Mouse (Mus musculus): ENCODE results near the gene Spdya.
"Not testable (repeated sequence)": the region's sequence is repeated elsewhere in the genome, so short reads cannot be mapped to it uniquely, and the experiment has no call there.

Gene Spdya

DNA sequence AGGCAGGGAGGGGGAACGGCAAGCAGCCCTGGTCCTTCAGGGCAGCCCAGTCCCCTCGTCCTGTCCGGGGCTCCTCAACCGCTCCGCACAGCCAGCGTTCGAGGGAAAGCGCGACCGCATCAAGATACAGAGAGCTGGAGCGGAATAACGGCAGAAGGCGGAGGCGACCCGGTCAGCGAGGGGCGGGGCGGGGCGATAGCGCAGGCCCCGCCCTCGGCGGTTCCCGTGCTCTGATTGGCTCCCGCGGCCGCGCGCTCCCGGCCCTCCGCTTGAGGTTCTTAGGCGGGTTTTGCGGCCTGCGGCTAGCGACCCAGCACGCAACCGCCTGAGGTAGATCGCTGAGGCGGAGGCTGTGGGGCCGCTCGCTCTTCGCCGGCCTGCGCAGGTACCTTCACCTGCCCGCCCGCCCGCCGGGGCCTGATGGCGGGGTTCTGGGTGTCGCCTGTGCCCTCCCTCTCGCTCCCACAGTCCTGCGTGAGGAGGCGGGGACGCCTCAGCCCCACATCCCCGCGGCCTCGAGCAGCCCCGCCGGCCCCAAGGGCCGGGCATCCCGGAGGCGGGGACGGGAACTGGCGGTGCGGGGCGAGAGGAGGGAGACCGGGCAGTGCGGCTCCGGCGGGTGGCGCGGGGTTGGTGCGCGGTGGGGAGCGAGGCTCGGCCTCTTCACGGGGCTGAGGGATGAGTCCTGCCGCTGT is at the start of gene Spdya:
Gene Spdya (plus strand): TSS at position 305 of the 695 bp plus-strand sequence.
- DNase-seq (ENCODE audit: low spot score in 2 of 2) = peak; percentile 78 to 79

DNA sequence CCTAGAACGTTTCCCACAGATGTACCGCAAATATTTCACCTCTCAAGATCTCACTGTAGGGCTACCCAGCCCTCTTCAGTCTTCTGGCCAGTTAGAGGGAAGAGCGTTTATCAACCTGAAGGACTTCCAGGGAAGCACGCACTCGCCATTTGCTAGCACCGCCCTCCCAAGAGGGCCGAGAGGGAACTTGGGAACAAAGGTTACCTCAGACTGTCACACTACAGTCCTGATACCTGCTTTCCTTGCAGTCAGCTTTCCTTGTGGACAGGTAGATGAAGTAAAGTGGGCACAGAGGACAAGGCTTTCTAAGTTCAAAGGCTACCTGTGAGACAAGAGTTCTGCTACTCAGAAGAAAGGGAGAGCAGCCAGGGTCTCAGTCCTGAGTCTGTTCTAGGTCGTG is 45.0 kb upstream of the Spdya start:
- DNase-seq (ENCODE audit: low spot score in 2 of 2) = no peak

DNA sequence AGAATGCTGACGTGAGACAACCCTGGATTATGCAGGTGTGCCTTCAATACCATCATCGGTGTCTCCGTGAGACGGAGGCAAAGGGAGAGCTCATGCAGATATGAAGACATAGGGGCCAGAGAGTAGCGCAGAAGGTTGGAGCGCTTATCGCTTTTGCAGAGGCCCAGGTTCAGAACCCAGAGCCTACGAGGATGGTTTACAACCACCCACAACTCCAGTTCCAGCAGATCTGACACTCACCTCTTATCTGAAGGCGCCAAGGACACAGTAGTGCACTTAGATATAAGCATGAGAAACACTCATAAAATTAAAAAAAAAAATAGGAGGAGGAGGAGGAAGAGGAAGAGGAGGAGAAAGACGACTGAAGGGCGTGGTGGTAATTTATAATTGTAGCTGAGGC is 41.6 kb upstream of the Spdya start:
- no peak for DNase-seq (ENCODE audit: low spot score in 2 of 2)

DNA sequence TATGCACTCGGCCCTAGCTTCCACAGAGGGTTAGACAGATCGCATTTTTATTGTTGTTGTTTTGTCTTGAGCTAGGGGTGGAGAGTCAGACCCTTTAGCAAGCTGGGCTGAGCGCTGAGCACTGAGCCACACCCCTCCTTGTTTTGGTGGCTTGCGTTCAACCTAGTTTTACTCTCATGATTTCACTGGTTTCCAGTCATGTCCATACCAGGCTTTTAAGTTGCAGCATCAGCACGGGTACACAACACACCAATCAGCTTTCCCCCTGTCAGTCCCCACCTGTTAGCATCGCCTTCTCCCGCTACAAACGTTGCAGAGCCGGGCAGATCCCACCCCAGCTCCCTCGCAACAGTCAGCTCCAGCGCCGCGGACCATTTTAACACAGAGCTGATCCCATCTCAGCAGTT is 25.6 kb upstream of the Spdya start:
- DNase-seq (ENCODE audit: low spot score in 2 of 2) = no peak

DNA sequence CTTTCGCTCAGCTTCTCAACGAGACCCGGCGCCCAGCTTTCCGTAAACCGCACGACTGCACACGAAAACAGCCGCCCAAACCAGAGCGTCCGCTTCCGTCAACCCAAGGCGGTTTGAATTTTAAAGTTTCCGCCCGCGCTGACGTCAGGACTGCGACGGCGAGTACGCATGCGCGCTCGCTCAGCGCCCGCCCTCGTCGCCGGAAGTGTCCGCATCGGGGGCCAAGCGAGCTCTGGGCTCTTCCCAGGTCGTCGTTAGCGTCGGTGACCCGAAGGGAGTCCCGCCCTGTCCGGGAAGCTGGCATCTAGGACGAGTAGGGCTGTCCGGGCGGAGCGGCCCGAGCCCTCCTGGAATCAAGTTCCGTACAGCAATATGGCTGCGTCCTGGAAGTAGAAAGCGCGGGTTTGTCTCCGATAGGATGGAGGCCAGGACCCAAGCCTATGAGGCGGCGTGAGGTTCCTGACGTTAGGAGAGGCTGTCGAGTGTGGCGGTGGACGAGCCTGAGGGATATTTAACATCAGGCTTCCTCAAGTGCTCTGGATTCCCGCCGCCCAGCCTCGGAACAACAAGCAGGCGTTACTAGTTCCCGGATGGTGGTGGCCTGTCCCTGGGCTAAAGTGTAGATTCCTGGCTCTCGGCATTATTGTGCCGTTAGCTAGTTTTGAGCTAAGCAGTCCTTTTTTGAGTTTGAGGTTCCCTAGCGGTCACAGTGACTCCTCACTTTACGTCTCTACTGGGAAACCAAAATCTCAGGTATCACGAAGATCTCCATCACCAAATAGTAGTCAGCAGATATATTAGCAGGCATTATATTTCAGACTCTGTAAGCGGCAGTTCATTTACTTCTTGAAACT is 24.9 kb upstream of the Spdya start, which contains the start of gene Ndc80:
Gene Ndc80 (minus strand): TSS at position 147 of the 854 bp plus-strand sequence.
- DNase-seq (ENCODE audit: low spot score in 2 of 2) = peak; percentile 85 to 87

DNA sequence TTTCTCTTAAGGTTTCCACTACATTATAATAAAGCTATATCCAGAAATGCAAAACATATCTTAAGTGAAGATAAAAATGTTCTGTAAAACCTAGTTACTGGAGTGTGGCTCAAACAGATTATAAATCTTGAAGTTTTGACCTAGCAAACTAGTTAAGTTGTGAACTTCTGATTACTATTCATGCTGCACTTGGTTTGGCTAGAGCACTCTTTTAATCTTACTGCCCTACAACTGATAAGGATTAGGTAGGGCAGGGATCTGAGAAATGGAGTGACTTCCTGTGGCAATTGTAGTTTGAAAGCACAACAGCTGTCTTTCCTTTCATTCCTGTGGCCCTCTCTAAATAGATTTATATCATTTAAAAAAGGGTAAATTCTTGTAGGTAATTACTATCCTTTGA is 23.8 kb upstream of the Spdya start:
- DNase-seq (ENCODE audit: low spot score in 2 of 2) = no peak

DNA sequence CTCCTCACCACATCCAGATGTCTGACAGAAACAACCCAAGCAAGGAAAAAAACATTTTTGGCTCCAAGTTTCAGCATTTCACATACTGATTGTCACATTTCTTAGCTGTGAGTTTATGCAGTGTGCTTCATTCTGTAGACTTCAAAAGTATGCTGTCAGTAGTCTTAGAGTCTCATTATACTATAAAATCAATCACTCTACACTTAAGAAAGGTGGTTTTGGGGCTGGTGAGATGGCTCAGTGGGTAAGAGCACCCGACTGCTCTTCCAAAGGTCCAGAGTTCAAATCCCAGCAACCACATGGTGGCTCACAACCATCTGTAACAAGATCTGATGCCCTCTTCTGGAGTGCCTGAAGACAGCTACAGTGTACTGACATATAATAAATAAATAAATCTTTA is 16.3 kb upstream of the Spdya start:
- DNase-seq (ENCODE audit: low spot score in 2 of 2) = not testable (repeated sequence)

DNA sequence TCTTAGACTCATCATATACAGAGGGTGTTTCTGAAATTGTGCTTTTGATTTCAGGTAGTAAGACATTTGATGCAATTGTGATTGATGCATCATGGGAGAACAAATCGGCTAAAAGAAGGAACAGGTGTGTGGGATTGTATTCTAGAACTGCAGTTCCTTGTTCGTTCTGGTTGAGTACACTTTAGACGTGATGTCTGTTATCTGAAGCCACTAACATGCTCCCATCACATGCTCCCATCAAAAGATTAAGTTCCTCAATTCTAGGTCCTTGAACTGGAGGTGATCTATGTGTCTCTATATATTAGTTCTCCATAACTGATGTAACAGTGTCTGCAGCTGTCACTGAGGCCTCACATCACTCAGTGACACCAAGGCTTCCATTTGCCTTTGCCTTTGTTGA is 14.7 kb upstream of the Spdya start:
- no peak for DNase-seq (ENCODE audit: low spot score in 2 of 2)

DNA sequence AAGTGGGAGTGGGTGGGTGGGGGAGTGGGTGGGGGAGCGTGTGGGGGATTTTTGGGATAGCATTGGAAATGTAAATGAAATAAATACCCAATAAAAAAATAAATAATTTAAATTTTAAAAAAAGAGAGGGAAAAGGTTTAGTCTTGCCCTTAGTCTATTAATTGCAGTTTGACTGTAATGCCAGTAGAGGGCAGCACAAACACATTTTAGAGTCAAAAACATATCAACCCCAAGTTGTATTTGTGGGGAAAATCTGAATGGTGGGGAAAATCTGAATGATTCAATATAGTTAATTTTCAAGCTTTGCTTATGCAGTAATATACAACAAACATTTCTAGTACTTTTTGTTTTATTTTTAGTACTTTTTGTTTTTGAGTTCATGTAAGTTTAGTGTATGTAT is 3.3 kb upstream of the Spdya start:
- peak in 1 of 2 experiments; percentile 10 for DNase-seq (ENCODE audit: low spot score in 2 of 2)

DNA sequence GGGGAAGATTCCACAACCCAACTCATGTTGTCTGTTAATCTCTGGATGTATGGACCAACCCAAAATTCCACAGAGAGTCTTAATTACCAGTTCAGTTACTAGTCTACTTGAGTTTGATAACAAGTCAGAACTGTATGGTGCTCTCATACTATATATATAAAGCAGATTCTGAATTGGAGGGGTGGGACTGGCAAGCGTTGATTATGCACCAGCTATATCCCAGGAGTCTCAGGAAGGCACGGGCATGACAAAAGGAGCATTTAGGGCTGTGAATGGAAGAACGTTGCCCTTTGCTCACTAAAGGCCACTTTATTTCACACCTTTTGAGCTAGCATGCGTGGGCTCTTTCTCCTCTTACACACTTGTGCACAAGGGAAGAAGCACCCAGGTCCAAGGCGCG is 511 bp upstream of the Spdya start:
- DNase-seq (ENCODE audit: low spot score in 2 of 2) = no peak

DNA sequence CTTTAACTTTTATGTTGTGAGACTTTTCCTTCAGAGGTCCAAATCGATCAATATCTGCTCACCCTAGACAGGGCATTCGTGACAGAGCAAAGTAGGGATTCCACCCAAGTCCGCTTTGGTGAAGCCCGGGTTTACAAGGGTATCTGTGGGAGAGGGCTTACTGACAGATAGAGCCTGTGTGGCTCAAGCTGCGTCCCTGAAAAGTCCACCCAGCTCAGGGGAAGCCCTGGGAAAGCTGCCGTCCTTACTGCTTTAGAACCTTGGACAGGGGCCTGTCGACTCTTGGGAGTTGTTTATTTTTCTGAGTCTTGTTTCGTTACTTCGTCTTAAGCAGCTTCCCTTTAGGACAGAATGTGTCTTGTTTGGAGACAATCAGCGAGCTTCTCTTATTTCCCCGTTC is 1.0 kb downstream of the Spdya start:
- DNase-seq (ENCODE audit: low spot score in 2 of 2) = no peak

DNA sequence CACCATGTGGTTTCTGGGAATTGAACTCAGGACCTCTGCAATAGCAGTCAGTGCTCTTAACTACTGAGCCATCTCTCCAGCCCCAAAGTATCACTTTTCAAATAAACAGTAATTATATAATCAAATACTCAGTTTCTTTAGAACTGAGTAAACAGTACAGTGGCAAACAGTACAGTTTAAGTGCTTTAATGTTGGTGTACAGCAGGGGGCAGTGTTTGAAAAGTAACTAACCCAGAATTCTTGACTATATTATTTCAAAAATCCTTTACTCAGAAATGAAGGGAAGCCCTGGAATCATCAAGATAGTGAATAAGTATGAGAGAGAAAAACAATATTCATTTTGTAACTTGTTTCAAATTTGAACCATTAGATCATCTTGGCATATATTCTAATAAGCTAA is 9.8 kb downstream of the Spdya start:
- DNase-seq (ENCODE audit: low spot score in 2 of 2) = peak in 1 of 2 experiments; percentile 25

DNA sequence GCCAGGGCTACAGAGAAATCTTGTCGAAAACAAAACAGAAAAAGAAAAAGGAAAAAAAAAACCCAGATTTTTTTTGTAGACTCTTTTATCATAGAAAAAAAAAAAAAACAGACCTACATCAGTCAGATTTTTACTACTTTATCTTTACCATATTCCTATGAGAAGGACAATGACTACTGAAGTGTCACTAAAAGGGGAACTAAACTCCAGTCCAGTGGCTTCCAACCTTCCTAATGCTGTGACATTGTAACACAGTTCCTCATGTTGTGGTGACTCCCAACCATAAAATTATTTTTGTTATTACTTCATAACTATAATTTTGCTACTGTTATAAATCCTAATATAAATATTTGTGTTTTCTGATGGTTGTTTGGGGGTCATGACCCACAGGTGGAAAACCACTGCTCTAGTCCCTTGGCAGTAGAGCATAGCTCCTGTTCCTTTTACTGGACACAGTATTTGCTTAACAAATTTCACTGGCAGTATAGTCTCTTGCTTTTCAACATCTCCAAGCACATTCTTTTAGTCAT is 27.4 kb downstream of the Spdya start:
- DNase-seq (ENCODE audit: low spot score in 2 of 2) = peak; percentile 31 to 32

DNA sequence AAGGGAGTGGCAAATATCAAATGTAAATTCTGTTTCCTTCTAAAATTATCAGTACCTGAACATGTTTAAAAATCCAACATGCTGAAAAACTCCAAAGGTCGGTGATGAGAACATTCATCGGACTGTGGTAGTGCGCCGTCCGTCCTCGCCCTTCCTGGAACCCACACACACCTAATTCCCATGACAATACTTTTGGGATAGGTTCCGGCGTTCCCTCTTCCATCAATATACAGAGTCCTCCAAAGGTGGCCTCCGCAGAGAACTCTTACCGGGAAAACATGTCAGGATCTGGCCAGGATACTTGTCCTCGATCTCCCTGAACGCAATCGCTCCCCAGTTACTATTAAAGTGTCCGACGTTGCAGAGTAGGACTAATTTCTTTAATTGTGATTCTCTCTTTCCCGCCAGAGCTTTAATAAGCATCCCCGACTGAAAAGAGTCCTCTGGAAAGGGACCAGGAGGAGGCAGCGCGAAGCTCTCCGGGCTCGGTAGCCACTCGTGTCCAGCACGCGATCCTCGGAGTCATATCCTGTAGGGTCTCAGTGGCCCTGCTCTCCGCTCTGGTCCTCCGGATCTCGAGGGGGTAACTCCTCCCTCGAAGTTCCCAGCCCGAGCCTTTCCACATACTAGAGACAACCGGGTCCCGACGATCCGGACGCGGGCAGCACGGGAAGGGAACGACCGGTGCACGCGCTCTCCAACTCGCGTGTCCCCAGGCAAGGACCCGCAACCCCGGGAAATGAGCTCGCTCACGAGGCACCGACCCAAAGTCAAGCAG is 46.2 kb downstream of the Spdya start:
- DNase-seq (ENCODE audit: low spot score in 2 of 2) = no peak

DNA sequence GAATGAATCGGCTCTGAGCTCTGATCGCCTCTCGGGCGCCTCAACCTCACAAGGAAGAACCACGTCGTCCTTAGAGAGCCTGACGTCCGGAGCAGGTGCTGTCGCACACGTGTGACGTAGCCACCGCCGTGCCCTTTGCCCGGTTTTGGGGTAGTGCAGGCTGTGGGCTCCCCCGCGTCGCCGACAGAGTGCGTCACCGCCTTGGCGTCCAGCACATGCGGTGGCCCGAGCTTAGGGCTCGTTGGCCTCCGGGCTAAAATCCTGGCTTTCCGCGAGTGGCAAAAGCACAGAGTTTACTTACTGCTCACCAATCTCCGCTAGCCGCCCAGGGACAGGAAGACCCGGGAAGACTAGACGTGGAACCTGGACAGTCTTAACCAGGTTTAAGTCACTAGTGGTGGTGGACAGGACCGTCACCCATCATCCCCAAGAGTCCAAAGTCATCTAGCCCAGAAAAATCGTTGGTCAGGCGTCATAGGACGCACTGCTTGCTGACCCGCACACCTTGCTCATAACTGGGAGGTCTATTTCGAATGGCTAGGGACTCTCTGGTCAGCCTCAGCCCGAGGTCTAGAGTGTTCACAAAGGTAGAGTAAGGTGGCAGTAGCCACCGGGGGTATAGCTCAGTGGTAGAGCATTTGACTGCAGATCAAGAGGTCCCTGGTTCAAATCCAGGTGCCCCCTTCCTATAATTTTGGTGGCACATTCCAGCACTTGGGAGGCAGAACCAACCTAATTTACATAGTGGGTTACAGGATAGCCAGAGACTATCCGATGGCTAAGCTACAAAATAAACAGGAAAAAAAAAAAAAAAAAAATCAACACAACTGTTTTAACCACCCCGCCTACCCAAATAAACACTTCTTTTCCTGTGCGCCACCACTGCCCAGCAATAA is 47.0 kb downstream of the Spdya start:
- peak; percentile 89 to 91 for DNase-seq (ENCODE audit: low spot score in 2 of 2)

DNA sequence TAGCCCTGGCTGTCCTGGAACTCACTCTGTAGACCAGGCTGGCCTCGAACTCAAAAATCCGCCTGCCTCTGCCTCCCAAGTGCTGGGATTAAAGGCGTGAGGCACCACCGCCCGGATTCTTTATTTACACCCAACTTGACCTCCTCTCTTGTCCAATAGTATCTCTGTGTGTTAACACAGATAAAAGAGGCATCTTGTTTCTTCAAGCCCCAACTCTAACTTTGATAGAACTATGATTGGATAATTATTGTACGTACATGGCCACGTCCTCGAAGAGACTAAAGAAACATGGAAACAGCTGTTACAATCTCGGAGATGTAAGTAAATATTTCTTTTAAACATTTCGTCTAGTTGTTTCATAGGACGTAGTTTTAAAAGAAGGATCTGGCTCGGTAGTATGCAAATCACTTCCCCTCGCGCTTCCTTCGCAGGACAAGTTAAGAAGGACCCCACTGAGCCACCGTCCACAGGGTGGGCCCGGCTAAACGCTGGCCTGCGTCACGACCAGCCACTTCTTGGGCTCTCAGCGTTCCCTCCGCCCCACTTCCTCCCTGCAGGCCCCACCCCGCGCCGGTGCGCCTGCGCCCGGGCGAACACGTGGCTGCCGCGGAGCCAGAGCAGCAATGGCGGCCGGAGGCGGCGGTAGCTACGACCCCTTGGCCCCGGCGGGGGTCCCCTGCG is 63.9 kb downstream of the Spdya start, which contains the start of gene Wdr43:
Gene Wdr43 (plus strand): TSS at position 258 of the 681 bp plus-strand sequence.
- DNase-seq (ENCODE audit: low spot score in 2 of 2) = peak; percentile 97

DNA sequence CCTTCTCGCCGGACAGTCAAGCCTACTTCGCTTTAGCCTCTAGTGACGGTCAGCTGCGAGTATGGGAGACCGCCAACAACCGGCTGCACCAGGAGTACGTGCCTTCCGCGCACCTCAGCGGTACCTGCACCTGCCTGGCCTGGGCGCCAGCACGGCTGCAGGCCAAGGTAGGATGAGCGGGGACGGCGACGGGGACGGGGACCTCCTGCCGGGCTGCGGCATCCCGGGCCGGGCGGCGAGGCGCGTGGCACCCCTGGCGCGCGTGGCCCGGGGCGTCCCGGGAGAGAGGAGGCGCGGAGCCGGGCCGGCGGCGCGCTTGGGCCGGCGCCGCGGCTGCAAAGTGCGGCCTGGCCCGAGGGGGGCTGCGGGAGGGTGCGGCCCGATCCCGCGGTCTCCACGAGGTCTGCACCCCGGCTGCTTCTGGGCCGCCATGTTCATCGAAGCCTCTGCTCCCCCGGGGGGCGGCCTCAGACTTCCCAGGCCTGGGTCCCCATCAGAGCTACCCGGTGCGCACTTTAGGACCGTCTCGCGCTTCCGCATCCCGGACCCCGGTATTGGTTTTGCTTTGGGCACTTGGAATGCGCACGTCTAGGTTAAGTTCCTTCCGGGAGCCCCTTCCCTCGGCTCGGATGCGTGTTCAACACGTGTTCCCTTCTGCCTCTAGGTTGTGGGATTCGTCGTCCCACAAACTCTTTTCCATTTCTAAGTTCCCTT is 64.6 kb downstream of the Spdya start:
- peak; percentile 6 to 22 for DNase-seq (ENCODE audit: low spot score in 2 of 2)

DNA sequence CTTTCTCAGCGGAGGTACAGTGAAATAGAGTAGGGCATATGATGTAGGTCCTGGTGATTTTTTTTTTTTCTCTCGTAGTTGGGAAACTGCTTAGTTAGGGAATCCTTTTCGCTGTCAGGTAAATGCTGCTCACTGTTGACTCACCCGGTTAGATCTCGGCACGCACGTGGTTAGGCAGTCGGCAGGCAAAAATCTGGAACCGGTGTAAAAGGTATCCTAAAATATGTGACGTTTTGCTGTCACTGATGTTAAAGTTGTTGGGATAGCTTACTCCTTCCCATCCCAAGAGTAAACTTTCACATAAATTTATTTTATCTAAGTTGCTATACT is 65.1 kb downstream of the Spdya start:
- no peak for DNase-seq (ENCODE audit: low spot score in 2 of 2)

DNA sequence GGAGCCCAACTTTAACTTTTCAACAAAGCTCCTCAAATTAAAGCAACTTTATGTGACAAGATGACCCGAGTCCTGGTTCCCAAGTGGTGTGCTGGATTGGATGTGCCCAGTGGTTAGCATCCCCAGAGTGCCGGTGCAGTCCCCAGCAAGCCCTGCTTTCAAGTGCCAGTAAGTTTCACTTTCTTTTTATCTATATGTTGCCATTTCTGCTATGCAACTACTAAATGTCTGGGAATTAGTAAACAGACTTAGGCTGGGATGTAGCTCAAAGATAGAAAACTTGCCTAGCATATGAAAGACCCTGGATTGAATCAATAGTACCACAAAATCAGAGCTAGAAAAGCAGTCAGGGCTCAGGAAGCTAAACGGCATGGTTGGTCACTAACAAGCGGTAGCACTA is 66.1 kb downstream of the Spdya start:
- peak in 1 of 2 experiments; percentile 4 for DNase-seq (ENCODE audit: low spot score in 2 of 2)

DNA sequence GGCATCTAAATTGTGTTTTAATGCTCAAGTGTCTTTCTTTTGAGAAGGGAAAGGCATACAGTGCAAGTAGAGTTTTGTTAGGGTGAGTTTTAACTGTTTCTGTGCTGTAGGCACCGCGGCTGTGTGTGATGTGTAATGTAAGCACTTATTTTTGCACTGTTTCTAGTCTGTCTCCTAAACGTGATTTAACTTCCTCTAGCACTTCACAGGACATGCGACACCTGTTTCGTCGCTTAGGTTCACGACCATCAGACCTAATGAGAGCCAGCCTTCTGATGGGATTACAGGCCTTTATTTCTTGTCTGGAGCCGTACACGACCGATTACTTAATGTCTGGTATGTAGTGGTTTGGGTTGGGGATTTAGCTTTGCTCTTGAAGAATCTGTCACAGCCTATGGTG is 79.9 kb downstream of the Spdya start:
- DNase-seq (ENCODE audit: low spot score in 2 of 2) = no peak

All from spleen, postnatal 36 days (tissue).